Mouse (Mus musculus): ENCODE results near the gene Pum1.
"Not testable (repeated sequence)": the region's sequence is repeated elsewhere in the genome, so short reads cannot be mapped to it uniquely, and the experiment has no call there.

The Pum1 gene

DNA sequence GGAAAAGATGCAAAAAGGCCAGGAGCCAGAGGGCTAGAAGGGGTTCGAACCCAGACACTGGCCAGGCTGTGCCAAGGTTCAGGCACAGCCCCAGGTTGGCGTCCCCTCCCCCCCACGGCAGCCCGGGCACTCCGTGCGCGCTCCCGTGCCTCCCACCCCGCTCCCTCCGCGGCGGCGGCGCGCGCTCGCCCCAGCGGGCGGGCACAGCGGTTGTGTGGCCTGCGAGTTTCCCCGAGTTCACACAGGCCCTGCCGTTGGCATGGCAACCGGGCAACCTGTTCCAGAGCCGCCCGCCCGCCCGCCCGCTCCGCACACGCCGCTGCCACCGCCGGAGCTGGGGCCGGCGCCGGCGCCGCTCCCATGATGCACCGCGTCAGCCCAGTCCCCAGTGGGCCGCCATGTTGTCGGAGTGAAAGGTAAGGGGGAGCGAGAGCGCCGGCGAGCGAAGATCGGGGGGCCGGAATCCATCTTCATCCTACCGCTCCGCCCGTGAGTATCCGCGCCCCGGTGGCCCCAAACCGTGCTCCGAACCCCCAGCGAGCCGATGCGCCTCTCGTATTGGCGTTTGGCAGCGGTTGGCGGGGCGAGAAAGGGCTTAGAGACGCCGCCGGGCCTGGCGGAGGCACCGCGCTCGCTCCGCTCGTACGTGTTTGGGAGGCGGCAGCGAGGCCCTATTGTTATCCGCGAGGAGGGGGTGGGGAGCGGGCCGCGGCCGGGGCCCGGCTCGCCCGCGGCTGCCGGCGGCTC, at the start of gene Pum1:
Gene Pum1, plus strand, starts transcription at position 343 of the 747 bp plus-strand sequence.
- DNase-seq (ENCODE audit: low spot score): peak; percentile 91

DNA sequence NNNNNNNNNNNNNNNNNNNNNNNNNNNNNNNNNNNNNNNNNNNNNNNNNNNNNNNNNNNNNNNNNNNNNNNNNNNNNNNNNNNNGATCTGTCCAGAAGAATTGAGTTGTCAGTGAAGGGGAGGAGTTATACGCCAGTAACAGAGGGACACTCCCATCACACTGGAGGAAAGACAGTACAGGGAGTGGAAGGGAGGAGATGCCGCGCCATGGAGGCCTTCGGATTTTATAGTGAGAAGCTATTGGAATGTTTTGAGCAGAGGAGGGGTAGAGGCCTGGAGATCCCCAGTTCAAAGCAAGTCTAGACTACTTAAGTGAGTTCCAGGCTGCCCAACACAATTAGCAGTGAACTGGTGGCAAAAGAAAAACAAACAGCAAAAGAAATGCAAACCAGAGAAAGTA, 33.7 kb upstream of the Pum1 start:
- DNase-seq (ENCODE audit: low spot score): peak; percentile 43

DNA sequence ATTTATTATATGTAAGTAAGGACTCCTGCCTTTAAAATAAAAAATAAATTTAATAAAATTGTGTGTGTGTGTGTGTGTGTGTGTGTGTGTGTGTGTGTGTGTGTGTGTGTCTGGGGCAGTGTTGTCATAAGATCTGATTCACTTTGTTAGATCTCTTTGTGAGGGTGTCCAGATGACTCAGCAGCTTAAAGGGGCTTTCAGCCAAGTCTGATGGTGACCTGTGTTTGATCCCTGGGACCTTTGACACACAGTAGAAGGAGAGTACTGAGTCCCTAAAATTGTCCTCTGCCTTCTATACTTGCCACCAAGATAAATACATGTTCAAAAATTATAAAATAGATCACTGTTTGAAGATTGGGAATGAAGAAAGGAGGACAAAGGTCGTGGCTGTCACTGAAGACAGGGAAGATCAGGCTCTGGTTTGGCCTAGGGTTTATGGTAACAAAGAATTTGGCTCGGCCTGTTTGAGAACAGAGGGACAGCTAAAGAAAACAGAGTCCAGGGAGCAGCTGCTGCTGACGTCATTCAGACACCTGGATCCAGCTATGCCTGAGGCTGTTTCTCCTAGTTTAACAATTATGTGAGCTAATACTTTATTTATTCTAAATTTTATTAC, 32.8 kb upstream of the Pum1 start:
- DNase-seq (ENCODE audit: low spot score): no peak

GRCm38 (mm10) chr4:130635076-130635475, 28.0 kb upstream of the Pum1 start:
- not testable (repeated sequence) for DNase-seq (ENCODE audit: low spot score)

GRCm38 (mm10) chr4:130636761-130637160, 26.4 kb upstream of the Pum1 start:
- no peak for DNase-seq (ENCODE audit: low spot score)

DNA sequence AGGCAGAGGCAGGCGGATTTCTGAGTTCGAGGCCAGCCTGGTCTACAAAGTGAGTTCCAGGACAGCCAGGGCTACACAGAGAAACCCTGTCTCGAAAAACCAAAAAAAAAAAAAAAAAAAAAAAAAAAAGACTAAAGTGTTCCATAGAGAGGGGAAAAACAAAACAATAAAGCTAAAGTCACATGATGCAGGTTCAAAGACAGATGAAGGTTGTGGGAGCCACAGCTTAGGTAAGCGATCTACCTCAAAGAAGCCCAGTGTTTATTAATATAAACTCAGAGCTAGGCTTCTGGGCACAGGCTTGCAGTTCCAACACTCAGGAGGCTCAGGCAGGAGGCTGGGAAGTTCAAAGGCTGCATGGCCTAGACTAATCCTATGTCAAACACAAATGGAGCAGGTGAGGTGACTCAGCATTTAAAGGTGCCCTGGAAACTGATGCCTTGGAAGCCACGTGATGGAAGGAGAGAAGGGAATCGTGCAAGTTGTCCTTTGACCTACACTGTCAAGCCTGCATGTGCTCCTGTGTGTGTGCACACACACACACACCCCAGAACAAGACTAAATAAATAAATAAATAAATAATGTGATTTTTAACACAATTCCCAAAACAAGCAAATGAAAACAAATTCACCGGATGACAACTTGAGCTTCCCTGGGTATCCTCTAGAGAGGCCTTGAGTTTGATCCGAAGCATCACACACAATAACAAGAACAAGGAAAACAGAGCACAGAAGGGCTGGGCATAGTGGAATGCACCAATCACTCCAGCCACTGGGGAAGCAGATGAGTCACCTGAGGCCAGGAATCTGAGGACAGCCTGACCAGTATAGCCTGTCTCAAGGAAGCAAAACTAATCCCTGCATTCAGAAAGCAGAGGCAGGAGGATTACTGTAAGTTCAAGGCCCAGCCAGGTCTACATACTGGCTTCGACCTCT, 25.4 kb upstream of the Pum1 start:
- DNase-seq (ENCODE audit: low spot score): no peak

DNA sequence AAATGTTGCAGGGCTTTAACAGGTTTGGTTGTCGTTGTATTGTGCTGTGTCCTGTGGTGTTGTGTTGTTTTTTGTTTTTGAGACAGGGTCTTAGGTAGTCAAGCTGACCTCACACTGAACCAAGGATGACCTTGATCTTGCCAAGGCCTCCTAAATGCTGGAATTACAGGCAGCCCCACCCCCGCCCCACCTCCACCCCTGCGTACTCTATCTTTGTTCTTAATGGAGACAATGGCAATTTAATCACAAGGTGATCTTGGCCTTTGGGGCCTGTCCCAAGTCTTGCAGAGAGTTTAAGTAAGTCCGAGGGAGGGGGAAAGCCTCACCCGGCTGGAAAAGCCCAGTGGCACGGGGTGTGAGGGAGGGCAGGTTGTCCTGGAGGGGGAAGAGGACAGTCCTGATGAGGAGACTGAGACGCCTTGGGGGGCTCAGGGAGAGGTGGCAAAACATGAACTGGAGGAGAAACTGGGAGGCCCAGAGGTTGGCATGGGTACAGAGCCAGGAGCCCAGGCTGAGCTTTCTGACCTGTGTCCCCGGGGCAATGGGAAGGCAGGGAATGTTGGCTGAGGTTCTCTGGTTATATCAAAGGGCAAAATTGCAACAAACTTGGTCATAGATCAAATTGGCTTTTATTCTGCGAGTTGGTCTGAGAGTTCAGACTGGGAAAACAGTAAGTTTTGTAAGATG, 22.9 kb upstream of the Pum1 start:
- DNase-seq (ENCODE audit: low spot score): peak; percentile 10

- DNase-seq (ENCODE audit: low spot score): no peak
Observed at GRCm38 (mm10) chr4:130642468-130642867, 20.7 kb upstream of the Pum1 start.

DNA sequence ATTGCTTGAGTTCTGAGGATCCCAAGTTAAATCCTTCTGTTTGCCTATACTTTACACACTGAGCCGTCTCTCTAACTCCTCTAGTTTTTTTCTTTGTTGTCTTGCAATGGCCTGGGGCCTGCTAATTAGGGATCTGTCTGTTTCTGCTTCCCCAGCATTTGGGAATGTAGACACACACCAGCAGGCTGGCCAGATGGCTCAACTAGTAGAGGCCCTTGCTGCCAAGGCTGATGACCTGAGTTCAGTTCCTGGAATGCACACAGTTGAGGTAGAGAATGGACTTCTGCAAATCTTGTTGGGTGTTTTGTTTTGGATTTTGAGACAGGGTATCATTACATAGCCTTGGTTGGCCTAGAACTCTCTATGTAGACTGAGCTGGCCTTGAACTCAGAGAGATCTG, 17.7 kb upstream of the Pum1 start:
- DNase-seq (ENCODE audit: low spot score): no peak

GRCm38 (mm10) chr4:130651286-130651685, 11.8 kb upstream of the Pum1 start:
- DNase-seq (ENCODE audit: low spot score): no peak

DNA sequence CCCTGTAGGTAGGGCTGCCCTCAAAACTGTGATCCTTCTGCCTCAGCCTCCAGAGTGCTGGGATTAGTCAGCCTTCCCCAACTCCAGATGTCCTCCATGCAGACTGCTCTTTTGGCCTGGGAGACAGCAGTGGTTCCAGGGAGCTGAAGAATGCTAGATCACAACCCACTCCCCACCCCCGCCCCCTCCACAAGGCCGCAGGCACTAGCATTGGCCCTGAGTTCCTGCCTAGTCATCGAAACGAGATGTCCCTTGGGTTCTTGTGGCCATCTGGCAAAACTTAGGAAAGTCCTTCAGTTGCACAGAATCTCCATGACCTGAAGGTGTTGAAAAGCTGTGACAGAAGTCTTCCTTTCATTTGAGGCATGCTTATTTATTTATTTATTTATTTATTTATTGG, 10.6 kb upstream of the Pum1 start:
- DNase-seq (ENCODE audit: low spot score): no peak

DNA sequence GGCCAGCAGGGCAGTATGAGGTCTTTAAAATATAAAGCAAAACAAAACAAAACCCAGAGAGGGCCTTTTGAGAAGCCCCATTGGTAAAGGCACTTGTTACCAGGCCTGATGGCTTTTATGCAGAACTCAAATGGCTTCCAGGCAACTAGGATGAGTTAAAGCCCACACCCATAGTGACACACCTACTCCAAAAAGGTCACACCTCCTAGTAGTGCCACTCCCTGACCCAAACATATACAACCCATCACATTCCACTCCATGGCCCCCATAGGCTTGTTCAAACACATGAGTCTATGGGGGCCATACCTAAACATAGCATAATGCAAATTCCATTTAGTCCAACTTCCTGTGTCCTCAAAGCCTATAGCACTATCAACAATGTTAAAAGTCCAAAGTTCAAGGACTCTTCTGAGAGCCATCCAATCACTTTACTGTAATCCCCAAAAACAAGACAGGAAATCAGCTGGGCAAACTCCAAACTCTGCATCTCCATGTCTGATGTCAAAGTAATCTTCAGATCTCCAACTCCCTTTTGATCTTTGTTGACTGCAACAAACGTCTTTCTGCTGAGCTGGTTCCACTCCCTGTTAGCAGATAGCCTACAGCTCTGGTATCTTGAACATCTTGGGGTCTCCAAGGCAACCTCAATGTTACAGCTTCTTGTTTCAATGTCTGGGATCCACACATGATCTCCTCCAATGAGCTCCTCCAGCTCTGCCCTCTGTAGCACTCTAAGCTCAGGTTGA, 5.1 kb upstream of the Pum1 start:
- no peak for DNase-seq (ENCODE audit: low spot score)

GRCm38 (mm10) chr4:130659470-130659869, 3.7 kb upstream of the Pum1 start:
- no peak for DNase-seq (ENCODE audit: low spot score)

DNA sequence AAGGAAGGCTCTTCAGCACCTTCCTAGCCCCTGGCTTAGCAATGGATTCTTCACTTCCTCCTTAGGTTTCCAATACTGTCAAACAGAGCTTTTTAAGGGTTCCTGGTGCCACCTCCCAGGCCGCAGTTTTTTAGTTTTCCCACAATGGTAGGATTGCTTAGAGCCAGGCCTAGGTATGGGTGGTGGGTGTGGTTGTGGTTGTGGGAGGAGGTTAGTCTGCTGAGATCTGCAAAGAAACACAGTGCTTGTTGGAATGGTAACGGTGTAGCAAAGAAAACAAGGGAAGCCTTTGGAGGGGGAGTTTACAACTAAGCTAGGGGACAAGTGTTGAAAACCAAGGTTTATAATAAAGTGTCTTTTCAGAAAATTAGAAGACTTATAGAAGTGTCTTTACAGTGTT, 3.0 kb upstream of the Pum1 start:
- DNase-seq (ENCODE audit: low spot score): no peak

- DNase-seq (ENCODE audit: low spot score): no peak
Observed at GRCm38 (mm10) chr4:130661151-130661550, 2.0 kb upstream of the Pum1 start.

DNA sequence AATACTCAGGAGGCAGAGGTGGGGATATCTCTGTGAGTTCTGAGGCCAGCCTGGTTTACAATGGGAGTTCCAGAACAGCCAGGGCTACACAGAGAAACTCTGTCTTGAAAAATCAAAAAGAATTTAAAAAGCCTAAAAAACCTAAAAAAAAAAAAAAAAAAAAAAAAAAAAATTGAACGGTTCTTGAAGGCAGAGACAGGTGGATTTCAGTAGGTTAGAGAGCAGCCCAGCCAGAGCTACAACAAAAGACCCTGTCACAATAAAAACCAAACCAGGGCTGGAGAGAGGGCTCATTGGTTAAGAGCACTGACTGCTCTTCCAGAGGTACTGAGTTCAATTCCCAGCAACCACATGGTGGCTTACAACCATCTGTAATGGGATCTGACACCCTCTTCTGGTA, 816 bp upstream of the Pum1 start:
- DNase-seq (ENCODE audit: low spot score): not testable (repeated sequence)

DNA sequence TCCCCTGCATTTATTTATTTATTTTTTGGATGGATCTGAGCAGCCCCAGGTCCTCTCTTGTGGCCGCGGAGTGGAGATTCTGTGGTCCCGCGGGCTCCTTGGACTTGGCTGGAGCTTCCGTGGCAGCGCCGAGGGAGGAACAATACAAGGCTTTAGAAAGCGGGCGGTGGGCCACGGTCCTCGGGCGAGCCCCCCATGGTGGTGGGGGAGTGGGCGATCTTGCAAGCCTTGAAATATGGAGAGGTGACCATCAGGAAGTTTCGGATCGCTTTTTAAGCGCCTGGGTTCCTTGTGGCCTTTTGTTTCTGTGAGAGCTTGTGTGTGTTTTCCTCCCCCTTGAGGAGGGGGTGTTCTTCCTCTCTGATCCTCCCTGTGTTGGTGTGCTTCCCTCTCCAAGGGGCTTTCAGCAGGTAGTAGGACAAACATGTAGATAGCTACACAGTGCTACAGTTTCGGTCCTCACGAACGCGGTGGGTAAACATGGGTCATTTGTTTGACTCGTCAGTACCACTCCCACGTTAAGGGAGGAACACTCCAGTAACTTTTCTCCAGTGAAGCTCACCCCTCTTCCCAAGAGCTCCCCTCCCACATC, 785 bp downstream of the Pum1 start:
- DNase-seq (ENCODE audit: low spot score): peak; percentile 30

- no peak for DNase-seq (ENCODE audit: low spot score)
Observed at GRCm38 (mm10) chr4:130664414-130665029, 1.4 kb downstream of the Pum1 start.

DNA sequence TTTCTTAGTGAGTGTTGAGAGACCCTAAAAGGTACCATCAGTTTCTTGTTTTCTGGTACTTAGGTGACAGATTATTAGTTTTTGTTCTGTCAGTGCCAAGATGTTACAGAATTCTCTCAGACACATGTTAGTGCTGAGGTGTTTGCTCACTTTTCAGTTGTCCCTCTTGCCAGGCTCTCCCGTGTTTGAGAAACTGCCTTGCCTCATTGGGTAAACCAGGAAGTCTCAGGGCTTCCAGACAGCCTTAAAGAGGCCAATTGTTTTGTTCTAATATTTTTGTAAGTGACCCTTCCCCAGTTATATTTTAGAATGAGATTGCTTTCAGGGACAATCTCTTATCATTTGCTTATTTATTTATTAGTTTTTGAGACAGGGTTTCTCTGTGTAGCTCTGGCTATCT, 2.1 kb downstream of the Pum1 start:
- no peak for DNase-seq (ENCODE audit: low spot score)

- DNase-seq (ENCODE audit: low spot score): no peak
Observed at GRCm38 (mm10) chr4:130667686-130668085, 4.6 kb downstream of the Pum1 start.

DNA sequence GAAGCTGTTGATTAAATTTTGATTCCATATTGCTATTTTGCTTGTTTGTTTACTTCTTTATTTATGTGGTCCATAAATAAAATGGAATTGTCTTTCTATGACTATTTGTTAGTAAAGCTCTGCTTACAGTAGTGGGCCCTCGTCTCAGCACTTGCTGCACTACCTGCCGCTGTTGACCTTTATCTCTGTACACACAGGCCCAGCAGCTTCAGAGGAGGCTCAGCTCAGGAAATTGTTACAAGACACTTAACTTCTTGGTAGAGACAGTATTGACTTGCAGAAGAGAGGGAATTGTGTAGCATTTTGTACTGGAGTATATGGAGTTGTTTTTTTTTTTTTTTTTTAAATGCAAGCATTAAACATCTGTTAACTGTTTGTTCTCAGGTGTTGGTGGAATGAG, 5.4 kb downstream of the Pum1 start:
- DNase-seq (ENCODE audit: low spot score): no peak

Data from ovary, adult 18-20 months (tissue).